Mouse (Mus musculus): ENCODE measurements at regions not wholly inside any gene's neighbourhood (a gene's known extent, or its start where the extent isn't known, plus 50 kb on each side); places are given as distances from the start of the nearest gene placed in this dataset.

DNA sequence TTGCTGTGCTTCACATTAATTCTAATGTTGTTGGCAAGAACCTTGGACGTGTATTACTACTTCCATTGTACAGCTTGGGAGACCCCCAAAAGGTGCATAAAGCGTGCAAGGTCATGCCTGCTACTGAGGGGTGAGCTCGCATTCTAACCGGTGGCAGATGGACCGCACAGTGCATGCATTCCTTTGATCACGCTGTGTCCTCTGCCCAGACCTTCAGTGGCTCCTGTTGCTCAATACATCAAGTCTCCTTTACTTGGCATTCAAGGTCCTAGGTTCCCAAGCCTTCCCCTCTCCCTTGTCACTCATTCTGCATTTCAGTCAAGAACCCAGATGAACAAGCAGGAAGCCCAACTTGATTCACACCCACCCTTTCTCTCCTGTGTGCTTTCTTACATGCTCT, 156.4 kb upstream of the Pgrmc2 start:
- Histone ChIP-seq H3K36me3 (ENCODE audit: inconsistent target) (no peaks in the 10 kb centered on the region), H3K4me3 (ENCODE audit: inconsistent target) (no peak overlapping the region), H3K79me2 (ENCODE audit: inconsistent target) (no peaks in the 10 kb centered on the region), H3K27ac (no peak overlapping the region)
- 94% methylated on average over 6 of the region's 6 CpGs for WGBS (ENCODE audit: missing documents)

DNA sequence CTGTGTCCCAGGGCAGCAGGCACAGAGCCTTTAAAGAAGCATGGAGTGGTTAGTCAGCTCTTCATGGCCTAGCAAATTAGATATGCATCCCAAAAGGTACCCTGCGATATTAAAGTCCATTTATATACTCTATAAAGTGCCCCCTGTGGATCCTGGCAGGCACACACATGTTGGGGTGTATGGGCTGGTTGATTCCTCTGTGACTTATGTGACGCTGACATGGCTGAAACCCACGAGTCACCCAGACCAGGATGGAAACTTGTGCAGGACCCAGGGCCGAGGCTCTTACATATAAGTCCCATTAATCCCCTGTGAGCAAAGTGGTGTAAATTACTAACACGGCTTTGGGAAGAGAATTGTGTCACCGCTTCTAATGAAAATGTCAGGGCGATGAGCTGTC, 155.2 kb upstream of the Pgrmc2 start:
- Histone ChIP-seq H3K79me2 (ENCODE audit: inconsistent target) (no peaks in the 10 kb centered on the region), H3K4me3 (ENCODE audit: inconsistent target) (no peak overlapping the region), H3K36me3 (ENCODE audit: inconsistent target) (no peaks in the 10 kb centered on the region), H3K27ac (no peak overlapping the region)
- WGBS (ENCODE audit: missing documents): 89% methylated on average over 7 of the region's 7 CpGs

DNA sequence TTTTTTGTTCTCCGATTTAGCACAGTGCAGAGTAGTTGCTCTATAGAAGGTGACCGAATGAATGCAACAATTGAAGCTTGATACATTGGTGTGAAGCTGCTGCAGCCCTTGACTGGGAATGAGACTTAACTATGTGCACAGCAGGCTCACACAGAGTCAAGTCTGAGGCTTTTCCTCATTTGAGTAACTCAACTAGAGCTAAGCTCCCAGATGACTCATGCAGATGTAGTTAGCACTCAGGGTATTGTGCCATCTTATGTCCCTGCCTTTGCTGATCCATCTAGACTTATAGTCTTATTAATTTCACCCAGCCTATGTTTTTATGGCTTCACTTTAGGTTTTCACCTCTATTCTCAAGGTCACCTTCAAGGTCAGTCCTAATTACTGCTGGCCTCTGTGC, 152.8 kb upstream of the Pgrmc2 start:
- H3K79me2 ChIP-seq (ENCODE audit: inconsistent target): no peaks in the 10 kb centered on the region
- 94% methylated on average over 2 of the region's 2 CpGs for WGBS (ENCODE audit: missing documents)
- H3K27ac ChIP-seq: peak overlapping the region; percentile 77
- no peak overlapping the region for H3K4me3 ChIP-seq (ENCODE audit: inconsistent target)
- H3K36me3 ChIP-seq (ENCODE audit: inconsistent target): no peaks in the 10 kb centered on the region

DNA sequence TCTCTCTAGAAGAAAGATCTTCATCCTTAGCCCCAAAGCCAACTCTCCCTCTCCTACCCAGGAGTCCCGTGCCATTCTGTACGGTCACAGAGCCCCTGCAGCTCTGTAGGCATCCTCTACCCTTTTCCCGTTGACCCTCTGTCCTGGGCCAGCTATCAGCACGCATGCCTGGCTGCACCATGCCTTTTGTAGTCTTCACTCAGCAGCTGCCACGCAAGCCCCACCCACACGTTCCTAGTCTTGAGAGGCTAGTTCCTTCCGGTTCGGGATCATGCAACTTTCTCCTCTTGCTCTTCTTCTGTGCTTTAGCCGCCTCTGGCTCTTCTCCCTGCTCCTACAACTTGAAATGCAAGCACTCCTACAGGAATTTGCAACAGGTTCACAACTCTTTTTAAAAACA, 152.1 kb upstream of the Pgrmc2 start:
- H3K4me3 ChIP-seq (ENCODE audit: inconsistent target): no peak overlapping the region
- peak overlapping the region; percentile 77 for H3K27ac ChIP-seq
- 20% methylated on average over 9 of the region's 9 CpGs for WGBS (ENCODE audit: missing documents)
- no peaks in the 10 kb centered on the region for H3K36me3 ChIP-seq (ENCODE audit: inconsistent target)
- no peaks in the 10 kb centered on the region for H3K79me2 ChIP-seq (ENCODE audit: inconsistent target)

DNA sequence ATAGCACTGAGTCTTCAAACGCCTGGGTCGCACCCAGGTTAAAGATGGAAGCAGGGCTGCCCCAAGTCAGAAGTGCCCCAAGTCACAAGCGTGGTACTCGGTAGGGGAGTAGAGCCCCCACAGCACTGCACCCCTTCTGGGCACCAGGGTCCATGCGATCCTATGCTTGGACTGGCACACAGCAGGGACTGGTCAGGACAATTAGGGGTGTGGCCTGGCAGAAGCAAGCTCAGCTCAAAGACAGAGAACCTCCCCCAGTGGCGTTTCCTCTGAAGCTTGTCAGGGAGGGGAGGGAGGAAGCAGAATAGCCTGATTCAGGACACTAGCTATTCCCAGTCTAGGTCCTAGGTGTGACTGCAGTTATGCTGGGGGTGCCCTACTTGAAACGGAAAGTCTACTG, 151.3 kb upstream of the Pgrmc2 start:
- WGBS (ENCODE audit: missing documents): 81% methylated on average over 7 of the region's 7 CpGs
- Histone ChIP-seq H3K79me2 (ENCODE audit: inconsistent target) (no peaks in the 10 kb centered on the region), H3K36me3 (ENCODE audit: inconsistent target) (no peaks in the 10 kb centered on the region), H3K27ac (peak overlapping the region; percentile 77), H3K4me3 (ENCODE audit: inconsistent target) (no peak overlapping the region)

DNA sequence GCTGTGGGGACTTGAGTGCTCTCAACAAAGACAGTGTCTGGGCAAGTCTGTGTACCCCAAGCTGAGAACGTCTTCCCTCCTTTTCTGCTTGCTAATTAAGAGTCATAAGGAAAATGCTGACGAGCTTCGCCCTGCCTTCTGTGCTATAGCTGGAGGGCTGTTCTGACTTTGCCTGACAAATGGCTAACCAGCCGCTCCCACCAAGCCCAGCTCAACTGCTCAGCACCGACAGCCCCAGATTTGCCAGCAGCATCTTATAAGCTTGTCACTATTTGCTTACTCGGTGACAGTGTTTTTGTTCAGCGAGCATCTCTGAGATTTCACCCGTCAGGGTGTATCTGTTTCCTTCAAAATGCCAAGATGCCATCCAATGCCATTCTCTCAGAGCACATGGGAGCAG, 150.6 kb upstream of the Pgrmc2 start:
- no peak overlapping the region for H3K4me3 ChIP-seq (ENCODE audit: inconsistent target)
- WGBS (ENCODE audit: missing documents): over 99% methylated on average over 8 of the region's 8 CpGs
- no peaks in the 10 kb centered on the region for H3K79me2 ChIP-seq (ENCODE audit: inconsistent target)
- H3K36me3 ChIP-seq (ENCODE audit: inconsistent target): no peaks in the 10 kb centered on the region
- H3K27ac ChIP-seq: no peak overlapping the region

DNA sequence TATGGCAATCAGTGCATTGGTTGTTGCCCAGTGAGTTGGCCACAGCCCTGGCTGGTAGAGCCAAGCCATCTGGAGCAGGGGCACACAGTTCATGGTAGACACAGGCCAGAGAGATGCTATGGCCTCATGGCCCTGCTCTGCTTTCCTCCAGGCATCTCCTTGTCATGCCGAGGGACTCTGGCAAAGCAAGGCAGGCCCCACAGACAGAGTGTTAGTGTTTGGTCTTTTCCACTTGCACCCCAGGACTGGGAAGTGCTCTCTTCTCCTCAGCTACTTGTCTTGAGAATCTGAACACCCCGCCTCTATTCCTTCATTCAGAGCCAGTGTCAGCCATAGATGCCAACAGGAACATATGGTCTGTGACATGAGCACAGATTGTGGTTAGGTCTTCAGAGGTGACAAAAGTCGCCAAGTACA, 148.1 kb upstream of the Pgrmc2 start:
- Histone ChIP-seq H3K79me2 (ENCODE audit: inconsistent target) (no peaks in the 10 kb centered on the region), H3K27ac (no peak overlapping the region), H3K36me3 (ENCODE audit: inconsistent target) (no peaks in the 10 kb centered on the region), H3K4me3 (ENCODE audit: inconsistent target) (no peak overlapping the region)
- WGBS (ENCODE audit: missing documents): 93% methylated on average over 3 of the region's 3 CpGs

DNA sequence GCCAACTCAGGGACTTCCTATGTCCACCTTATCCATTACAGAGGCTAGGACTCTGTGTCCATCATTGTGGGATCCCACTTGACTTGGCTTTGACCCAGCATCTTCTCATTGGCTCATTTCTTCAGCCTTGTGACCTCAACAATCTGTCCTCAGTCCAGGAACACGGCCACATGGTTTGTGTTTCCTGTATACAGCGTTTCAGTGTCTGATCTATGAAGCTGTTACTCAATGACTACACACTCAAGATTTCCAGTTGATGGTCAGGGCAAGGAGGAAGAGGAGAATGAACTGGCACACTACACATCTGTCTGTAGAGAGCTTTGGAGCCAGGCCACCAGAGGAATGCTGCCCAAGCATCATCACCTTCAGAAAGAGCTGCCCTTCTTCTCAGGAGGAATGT, 146.6 kb upstream of the Pgrmc2 start:
- Histone ChIP-seq H3K36me3 (ENCODE audit: inconsistent target) (no peaks in the 10 kb centered on the region), H3K27ac (no peak overlapping the region), H3K4me3 (ENCODE audit: inconsistent target) (no peak overlapping the region), H3K79me2 (ENCODE audit: inconsistent target) (no peaks in the 10 kb centered on the region)
- WGBS (ENCODE audit: missing documents): 8% methylated on average over 2 of the region's 2 CpGs

DNA sequence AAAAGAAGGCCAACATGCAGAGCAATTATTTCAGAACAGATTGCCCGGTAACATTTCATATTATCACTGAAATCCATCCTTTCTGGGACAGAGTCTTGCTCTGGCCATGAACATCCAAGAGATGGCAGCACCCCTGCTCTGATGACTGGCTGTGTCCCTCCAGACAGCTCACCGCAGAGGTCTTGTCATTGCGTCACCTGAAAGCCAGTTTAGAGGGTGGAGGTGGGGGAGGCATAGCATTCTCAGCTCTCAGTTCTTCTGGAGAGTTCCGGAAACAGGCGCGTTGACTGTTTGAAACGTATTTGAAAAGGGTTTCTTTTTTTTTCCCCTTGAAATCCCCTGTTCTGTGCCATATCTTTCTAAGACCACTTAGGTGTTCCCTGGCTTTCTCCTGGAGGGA, 145.7 kb upstream of the Pgrmc2 start:
- H3K27ac ChIP-seq: no peak overlapping the region
- H3K79me2 ChIP-seq (ENCODE audit: inconsistent target): no peaks in the 10 kb centered on the region
- H3K36me3 ChIP-seq (ENCODE audit: inconsistent target): no peaks in the 10 kb centered on the region
- no peak overlapping the region for H3K4me3 ChIP-seq (ENCODE audit: inconsistent target)
- WGBS (ENCODE audit: missing documents): 3% methylated on average over 7 of the region's 7 CpGs

DNA sequence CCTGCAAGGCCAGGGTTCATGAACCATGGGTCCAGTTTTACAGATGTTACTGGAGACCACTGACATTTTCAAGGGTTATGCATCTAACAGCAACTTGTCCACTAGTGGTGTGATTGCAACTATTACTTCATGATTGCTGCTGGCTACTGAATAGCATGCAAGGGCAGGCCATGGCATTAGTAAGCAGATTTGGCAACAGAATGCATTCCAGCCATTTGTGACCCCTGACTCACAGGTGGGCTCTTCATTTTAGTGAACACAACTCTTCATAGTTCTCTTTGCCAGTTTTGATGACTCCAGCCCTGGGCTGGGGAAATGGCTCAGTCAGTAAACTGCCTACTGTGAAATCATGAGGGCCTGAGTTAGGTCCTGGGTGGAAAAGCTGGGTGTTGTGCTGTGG, 137.9 kb upstream of the Pgrmc2 start:
- Histone ChIP-seq H3K4me3 (ENCODE audit: inconsistent target) (no peak overlapping the region), H3K27ac (no peak overlapping the region), H3K36me3 (ENCODE audit: inconsistent target) (no peaks in the 10 kb centered on the region), H3K79me2 (ENCODE audit: inconsistent target) (no peaks in the 10 kb centered on the region)

DNA sequence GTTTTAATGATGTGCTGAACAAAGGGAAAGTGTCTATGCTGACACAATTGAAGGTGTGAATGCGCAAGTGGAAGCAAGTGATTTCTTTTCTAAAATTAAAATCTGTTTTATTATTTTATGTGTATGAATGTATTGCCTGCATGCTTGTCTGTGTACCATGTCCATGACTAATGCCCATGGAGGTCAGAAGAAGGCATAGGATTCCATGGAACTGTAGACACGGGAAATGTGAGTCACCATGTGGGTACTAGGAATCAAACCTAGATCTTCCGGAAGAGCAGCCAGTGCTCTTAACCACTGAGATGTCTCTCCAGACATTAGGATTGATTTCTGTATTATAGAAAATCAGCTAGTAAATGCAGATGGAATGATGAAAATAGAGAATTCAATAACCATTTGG, 134.9 kb upstream of the Pgrmc2 start:
- Histone ChIP-seq H3K79me2 (ENCODE audit: inconsistent target) (no peaks in the 10 kb centered on the region), H3K4me3 (ENCODE audit: inconsistent target) (no peak overlapping the region), H3K36me3 (ENCODE audit: inconsistent target) (no peaks in the 10 kb centered on the region), H3K27ac (no peak overlapping the region)
- 91% methylated on average over 3 of the region's 3 CpGs for WGBS (ENCODE audit: missing documents)

DNA sequence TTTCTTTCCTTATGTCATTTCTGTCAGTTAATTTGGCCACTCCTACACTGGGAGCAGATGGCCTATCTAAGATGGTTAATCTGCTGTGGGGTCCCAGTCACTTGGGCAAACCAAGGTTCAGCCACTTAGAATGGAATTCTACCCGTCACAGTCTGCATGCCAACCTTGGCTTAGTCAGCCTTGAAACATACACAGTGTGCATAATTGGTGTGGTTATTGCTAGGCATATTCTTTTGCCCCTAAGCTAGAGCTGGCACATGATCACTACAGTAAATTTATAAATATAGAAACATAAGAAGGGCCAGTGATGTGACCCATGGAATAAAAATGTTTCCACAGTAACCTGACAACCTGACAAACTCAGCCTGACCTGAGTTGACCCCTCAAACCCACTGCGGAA, 130.7 kb upstream of the Pgrmc2 start:
- Histone ChIP-seq H3K4me3 (ENCODE audit: inconsistent target) (no peak overlapping the region), H3K27ac (no peak overlapping the region), H3K79me2 (ENCODE audit: inconsistent target) (no peaks in the 10 kb centered on the region), H3K36me3 (ENCODE audit: inconsistent target) (no peaks in the 10 kb centered on the region)
- WGBS (ENCODE audit: missing documents): 88% methylated on average over 2 of the region's 2 CpGs

DNA sequence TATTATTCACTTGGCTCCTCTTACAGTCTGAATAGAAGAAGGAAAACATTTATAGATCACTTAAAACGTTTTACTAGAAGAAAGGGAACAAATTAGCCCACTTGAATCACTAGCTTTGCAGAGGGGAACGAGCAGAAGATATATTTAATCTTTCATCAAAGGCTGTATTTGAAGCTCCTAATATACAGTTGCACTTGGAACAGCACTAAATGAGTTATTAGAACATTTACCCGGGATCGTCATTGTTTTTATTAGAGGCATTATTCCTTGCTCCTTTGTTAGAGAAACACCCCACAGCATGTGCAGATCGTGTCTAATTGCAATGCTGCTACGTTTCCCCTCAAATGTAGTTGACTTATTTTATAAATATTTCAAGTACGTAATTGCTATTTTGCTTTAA, 127.5 kb upstream of the Pgrmc2 start:
- H3K4me3 ChIP-seq (ENCODE audit: inconsistent target): no peak overlapping the region
- no peaks in the 10 kb centered on the region for H3K79me2 ChIP-seq (ENCODE audit: inconsistent target)
- H3K36me3 ChIP-seq (ENCODE audit: inconsistent target): no peaks in the 10 kb centered on the region
- H3K27ac ChIP-seq: no peak overlapping the region
- 86% methylated on average over 7 of the region's 7 CpGs for WGBS (ENCODE audit: missing documents)

DNA sequence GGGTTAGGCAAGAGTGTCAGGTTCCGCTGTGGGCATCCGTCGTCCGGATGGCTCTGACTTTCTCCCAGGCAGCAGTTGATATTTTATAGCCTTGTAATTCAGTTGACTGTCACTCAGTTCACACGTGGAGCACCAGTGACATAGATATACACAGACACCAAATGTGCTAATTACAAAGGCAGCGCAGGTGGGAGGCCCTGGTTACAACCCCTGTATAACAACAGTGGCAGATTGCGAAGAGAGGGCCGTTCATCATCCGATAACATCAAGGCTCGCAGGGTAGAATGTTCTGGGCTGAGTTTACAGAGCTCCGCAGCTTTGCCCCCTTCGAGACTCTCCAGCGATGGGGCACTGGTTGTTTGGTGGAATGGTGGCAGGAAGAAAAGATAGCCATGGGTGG, 120.0 kb upstream of the Pgrmc2 start:
- H3K27ac ChIP-seq: no peak overlapping the region
- H3K36me3 ChIP-seq (ENCODE audit: inconsistent target): no peaks in the 10 kb centered on the region
- H3K79me2 ChIP-seq (ENCODE audit: inconsistent target): no peaks in the 10 kb centered on the region
- 87% methylated on average over 13 of the region's 13 CpGs for WGBS (ENCODE audit: missing documents)
- H3K4me3 ChIP-seq (ENCODE audit: inconsistent target): no peak overlapping the region

DNA sequence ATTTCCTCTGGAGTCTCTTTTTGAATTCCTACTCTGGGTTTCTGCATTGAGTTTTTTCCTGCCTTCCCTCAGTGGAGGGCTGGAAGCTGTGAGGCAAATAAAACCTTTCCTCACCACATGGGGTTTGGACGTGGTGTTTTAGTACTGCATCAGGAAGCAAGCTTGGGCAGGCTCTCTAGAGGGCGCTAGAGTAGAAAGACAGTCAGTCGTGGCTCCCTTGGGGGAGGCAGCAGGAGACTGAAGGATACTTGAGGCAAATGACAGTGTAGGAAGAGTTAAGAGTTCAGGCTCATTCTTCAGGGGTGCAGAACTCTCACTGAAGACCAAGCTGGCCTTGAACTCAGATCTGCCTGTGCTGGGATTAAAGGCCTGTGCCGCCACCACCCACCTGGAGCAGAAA, 118.9 kb upstream of the Pgrmc2 start:
- Histone ChIP-seq H3K36me3 (ENCODE audit: inconsistent target) (no peaks in the 10 kb centered on the region), H3K79me2 (ENCODE audit: inconsistent target) (no peaks in the 10 kb centered on the region), H3K4me3 (ENCODE audit: inconsistent target) (no peak overlapping the region), H3K27ac (no peak overlapping the region)
- WGBS (ENCODE audit: missing documents): 34% methylated on average over 4 of the region's 4 CpGs

DNA sequence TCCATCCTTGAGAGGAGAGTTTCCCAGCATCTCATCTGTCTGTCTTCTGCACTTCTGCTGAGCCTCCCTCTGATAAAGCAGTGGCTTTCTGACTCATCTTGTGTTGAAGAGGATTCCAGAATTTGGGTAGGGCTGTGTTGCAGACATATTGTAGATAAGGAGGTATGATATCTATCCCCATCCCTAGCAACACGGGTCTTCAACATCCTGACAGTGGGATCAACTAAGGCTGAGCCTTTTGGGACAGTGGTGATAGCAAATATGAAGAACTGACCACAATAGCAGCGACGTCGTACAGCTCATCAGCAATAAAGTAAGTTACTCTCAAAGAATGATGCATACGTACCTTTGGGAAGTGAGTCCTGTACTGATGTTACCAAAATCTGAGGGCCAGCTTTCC, 117.2 kb upstream of the Pgrmc2 start:
- H3K36me3 ChIP-seq (ENCODE audit: inconsistent target): no peaks in the 10 kb centered on the region
- no peak overlapping the region for H3K27ac ChIP-seq
- no peaks in the 10 kb centered on the region for H3K79me2 ChIP-seq (ENCODE audit: inconsistent target)
- no peak overlapping the region for H3K4me3 ChIP-seq (ENCODE audit: inconsistent target)
- 86% methylated on average over 5 of the region's 5 CpGs for WGBS (ENCODE audit: missing documents)
